Mouse (Mus musculus) E14TG2a.4 (cell line): ENCODE measurements around the gene Adsl.

Experiments
- CTCF ChIP-seq: conservative IDR thresholded peaks from 2 replicates; pipeline ENCODE4 v1.5.1; 2014; ENCODE audit warnings: low read length
- NANOG ChIP-seq: IDR thresholded peaks from 2 replicates; pipeline ENCODE4 v1.6.1; 2014; ENCODE audit warnings: borderline replicate concordance, low read length, mixed read lengths

DNA sequence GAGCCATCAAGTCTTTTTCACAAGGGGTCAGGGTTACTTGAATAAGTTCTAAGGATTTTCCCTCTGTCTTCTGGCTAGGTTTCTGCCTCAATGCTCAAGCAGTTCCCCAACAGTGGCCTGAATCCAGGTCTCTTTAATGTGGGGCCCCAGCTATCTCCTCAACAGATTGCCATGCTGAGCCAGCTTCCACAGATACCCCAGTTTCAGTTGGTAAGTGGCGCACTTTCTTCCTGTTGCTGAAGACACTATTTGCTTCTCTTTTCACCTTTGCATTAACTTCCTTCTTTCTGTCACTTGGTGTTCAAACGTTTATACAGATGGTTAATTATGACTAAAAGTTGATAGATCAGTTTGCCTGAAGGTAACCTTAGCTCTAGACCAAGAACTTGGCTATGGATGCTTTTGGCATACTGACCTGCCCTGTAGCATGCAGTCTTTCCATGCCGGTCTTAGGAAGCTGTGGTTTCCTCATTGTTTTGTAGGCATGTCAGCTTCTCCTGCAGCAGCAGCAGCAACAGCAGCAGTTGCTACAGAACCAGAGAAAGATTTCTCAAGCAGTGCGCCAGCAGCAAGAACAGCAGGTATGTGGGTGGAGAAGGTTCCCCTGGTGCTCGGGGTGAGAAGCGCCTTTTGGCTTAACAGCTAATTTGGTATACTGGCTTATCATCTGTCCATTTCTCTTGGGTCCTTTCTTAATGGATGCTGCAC lies 46.3 kb upstream of the Adsl start:
- no peak for TF ChIP-seq CTCF
- TF ChIP-seq NANOG: no peak
